Mouse (Mus musculus) heart, embryonic 11.5 days (tissue): ENCODE measurements at regions not wholly inside any gene's neighbourhood (a gene's known extent, or its start where the extent isn't known, plus 50 kb on each side); places are given as distances from the start of the nearest gene placed in this dataset.

Source experiments
- ATAC-seq: fragments of 200-750 bp; cut with Nextera tagmentation; replicated peaks from 2 replicates; pipeline ENCODE4 v1.8.0; 2017; ENCODE audit warnings: moderate library complexity; ENCODE audit not compliant: insufficient number of reproducible peaks, low FRiP score, low TSS enrichment
- H3K27ac ChIP-seq: fragments of 300-500 bp; sonication (generic); 2 replicates; pipeline ENCODE4 v1.5.1; 2014; ENCODE audit warnings: mild to moderate bottlenecking, low read depth, low read length
- H3K27me3 ChIP-seq: fragments of 300-500 bp; sonication (generic); 2 replicates; pipeline ENCODE4 v1.6.1; 2014; ENCODE audit warnings: mild to moderate bottlenecking, low read length, mixed read lengths; ENCODE audit not compliant: control insufficient read depth, insufficient read depth
- H3K36me3 ChIP-seq: fragments of 300-500 bp; sonication (generic); 2 replicates; pipeline ENCODE4 v1.6.1; 2014; ENCODE audit warnings: mild to moderate bottlenecking, low read length, moderate library complexity, mixed read lengths; ENCODE audit not compliant: control insufficient read depth, insufficient read depth
- H3K4me1 ChIP-seq: fragments of 300-500 bp; sonication (generic); 2 replicates; pipeline ENCODE4 v1.6.1; 2014; ENCODE audit warnings: low read length; ENCODE audit not compliant: control insufficient read depth, insufficient read depth
- H3K4me2 ChIP-seq: fragments of 300-500 bp; sonication (generic); 2 replicates; pipeline ENCODE4 v1.6.1; 2014; ENCODE audit warnings: mild to moderate bottlenecking, moderate library complexity
- H3K4me3 ChIP-seq: fragments of 300-500 bp; sonication (generic); 2 replicates; pipeline ENCODE4 v1.5.1; 2014; ENCODE audit warnings: low read depth, low read length
- H3K9ac ChIP-seq: fragments of 300-500 bp; sonication (generic); 2 replicates; pipeline ENCODE4 v1.6.1; 2014; ENCODE audit warnings: mild to moderate bottlenecking, low read depth, low read length, moderate library complexity
- H3K9me3 ChIP-seq: fragments of 300-500 bp; sonication (generic); replicated peaks from 2 replicates; pipeline ENCODE4 v1.6.1; 2016; ENCODE audit warnings: low read length; ENCODE audit not compliant: control insufficient read depth
- WGBS: fragments of 180-500 bp; shearing (Covaris S2); extraction: QIAGEN DNeasy Blood & Tissue Kit; methylation state at CpG from one replicate; pipeline ENCODE4 v1.1.7; 2014; ENCODE audit not compliant: insufficient replicate concordance; 5-methylcytosine and 5-hydroxymethylcytosine counted together

- 80% methylated on average over 10 of the region's 10 CpGs for WGBS
- H3K4me1 ChIP-seq, result no peaks in the 10 kb centered on the region
- ATAC-seq, result no peak
Measured at GRCm38 (mm10) chr4:152756535-152756934, 278.9 kb upstream of the Kcnab2 start.

GRCm38 (mm10) chr4:152755756-152756155 is 278.1 kb upstream of the Kcnab2 start:
- Histone ChIP-seq H3K4me2 (no peak overlapping the region), H3K4me3 (no peak overlapping the region), H3K27ac (no peak overlapping the region), H3K4me1 (no peaks in the 10 kb centered on the region), H3K9ac (no peak overlapping the region), H3K27me3 (no peaks in the 10 kb centered on the region), H3K9me3 (no peaks in the 10 kb centered on the region), H3K36me3 (no peaks in the 10 kb centered on the region)
- ATAC-seq, result no peak
- 74% methylated on average over 8 of the region's 8 CpGs for WGBS

More at GRCm38 (mm10) chr4:152756535-152756934, 278.9 kb upstream of the Kcnab2 start:
- Histone ChIP-seq H3K9ac (no peak overlapping the region), H3K4me2 (no peak overlapping the region), H3K9me3 (no peaks in the 10 kb centered on the region), H3K4me3 (no peak overlapping the region), H3K27me3 (no peaks in the 10 kb centered on the region), H3K27ac (no peak overlapping the region), H3K36me3 (no peaks in the 10 kb centered on the region)

GRCm38 (mm10) chr4:152744366-152744765 is 266.7 kb upstream of the Kcnab2 start:
- 49% methylated on average over 11 of the region's 11 CpGs for WGBS
- Histone ChIP-seq H3K27ac (no peak overlapping the region), H3K4me2 (no peak overlapping the region)

GRCm38 (mm10) chr4:152733017-152733416 is 255.3 kb upstream of the Kcnab2 start:
- H3K27ac ChIP-seq, result no peak overlapping the region
- H3K4me1 ChIP-seq, result no peaks in the 10 kb centered on the region
- 88% methylated on average over 2 of the region's 2 CpGs for WGBS
- no peaks in the 10 kb centered on the region for H3K36me3 ChIP-seq
- no peaks in the 10 kb centered on the region for H3K9me3 ChIP-seq
- H3K27me3 ChIP-seq, result no peaks in the 10 kb centered on the region
- no peak overlapping the region for H3K9ac ChIP-seq
- no peak overlapping the region for H3K4me3 ChIP-seq
- no peak for ATAC-seq
- H3K4me2 ChIP-seq, result no peak overlapping the region

More at GRCm38 (mm10) chr4:152744366-152744765, 266.7 kb upstream of the Kcnab2 start:
- no peak overlapping the region for H3K9ac ChIP-seq
- no peak for ATAC-seq
- no peaks in the 10 kb centered on the region for H3K27me3 ChIP-seq
- H3K4me1 ChIP-seq, result no peaks in the 10 kb centered on the region
- no peak overlapping the region for H3K4me3 ChIP-seq
- no peaks in the 10 kb centered on the region for H3K36me3 ChIP-seq
- no peaks in the 10 kb centered on the region for H3K9me3 ChIP-seq

- Histone ChIP-seq H3K4me1 (no peaks in the 10 kb centered on the region), H3K9ac (no peak overlapping the region), H3K27me3 (no peaks in the 10 kb centered on the region), H3K27ac (no peak overlapping the region), H3K4me3 (no peak overlapping the region), H3K9me3 (no peaks in the 10 kb centered on the region), H3K4me2 (no peak overlapping the region), H3K36me3 (no peaks in the 10 kb centered on the region)
- ATAC-seq, result no peak
- 68% methylated on average over 10 of the region's 10 CpGs for WGBS
Measured at GRCm38 (mm10) chr4:152731988-152732387, 254.3 kb upstream of the Kcnab2 start.

GRCm38 (mm10) chr4:152731082-152731720 is 253.5 kb upstream of the Kcnab2 start:
- Histone ChIP-seq H3K4me1 (no peaks in the 10 kb centered on the region), H3K9me3 (no peaks in the 10 kb centered on the region), H3K4me3 (no peak overlapping the region), H3K9ac (no peak overlapping the region), H3K4me2 (no peak overlapping the region), H3K27me3 (no peaks in the 10 kb centered on the region), H3K36me3 (no peaks in the 10 kb centered on the region), H3K27ac (no peak overlapping the region)
- no peak for ATAC-seq
- WGBS, result 55% methylated on average over 10 of the region's 10 CpGs

- Histone ChIP-seq H3K9ac (no peak overlapping the region), H3K4me3 (no peak overlapping the region), H3K4me1 (no peaks in the 10 kb centered on the region), H3K27me3 (no peaks in the 10 kb centered on the region), H3K4me2 (no peak overlapping the region), H3K36me3 (no peaks in the 10 kb centered on the region), H3K9me3 (no peaks in the 10 kb centered on the region), H3K27ac (no peak overlapping the region)
- 78% methylated on average over 6 of the region's 6 CpGs for WGBS
- no peak for ATAC-seq
Measured at GRCm38 (mm10) chr4:152729421-152729820, 251.8 kb upstream of the Kcnab2 start.

GRCm38 (mm10) chr4:152725881-152726280 is 248.2 kb upstream of the Kcnab2 start:
- Histone ChIP-seq H3K4me1 (no peaks in the 10 kb centered on the region), H3K4me2 (no peak overlapping the region), H3K27ac (no peak overlapping the region), H3K36me3 (no peaks in the 10 kb centered on the region), H3K4me3 (no peak overlapping the region), H3K9ac (no peak overlapping the region), H3K9me3 (no peaks in the 10 kb centered on the region), H3K27me3 (no peaks in the 10 kb centered on the region)
- WGBS, result 65% methylated on average over 5 of the region's 5 CpGs
- ATAC-seq, result no peak

GRCm38 (mm10) chr4:152725423-152725822 is 247.8 kb upstream of the Kcnab2 start:
- no peak for ATAC-seq
- H3K27ac ChIP-seq, result no peak overlapping the region
- H3K27me3 ChIP-seq, result no peaks in the 10 kb centered on the region
- H3K9ac ChIP-seq, result no peak overlapping the region
- no peaks in the 10 kb centered on the region for H3K36me3 ChIP-seq
- H3K4me3 ChIP-seq, result no peak overlapping the region
- H3K4me2 ChIP-seq, result no peak overlapping the region
- no peaks in the 10 kb centered on the region for H3K9me3 ChIP-seq
- WGBS, result 33% methylated on average over 6 of the region's 6 CpGs
- no peaks in the 10 kb centered on the region for H3K4me1 ChIP-seq
